Mouse (Mus musculus) c-Kit-positive CD71-positive TER-119-negative erythroid progenitor cells, embryonic 14.5 days (primary cell): Measurements from ENCODE around the gene Cnrip1.
"Not testable (repeated sequence)": the region's sequence is repeated elsewhere in the genome, so short reads cannot be mapped to it uniquely, and the experiment has no call there.

Experiments used
- DNase-seq: peaks from one replicate; pipeline ENCODE4 v3.0.0-alpha.2; 2013; ENCODE audit warnings: low read depth

Cnrip1 gene

DNA sequence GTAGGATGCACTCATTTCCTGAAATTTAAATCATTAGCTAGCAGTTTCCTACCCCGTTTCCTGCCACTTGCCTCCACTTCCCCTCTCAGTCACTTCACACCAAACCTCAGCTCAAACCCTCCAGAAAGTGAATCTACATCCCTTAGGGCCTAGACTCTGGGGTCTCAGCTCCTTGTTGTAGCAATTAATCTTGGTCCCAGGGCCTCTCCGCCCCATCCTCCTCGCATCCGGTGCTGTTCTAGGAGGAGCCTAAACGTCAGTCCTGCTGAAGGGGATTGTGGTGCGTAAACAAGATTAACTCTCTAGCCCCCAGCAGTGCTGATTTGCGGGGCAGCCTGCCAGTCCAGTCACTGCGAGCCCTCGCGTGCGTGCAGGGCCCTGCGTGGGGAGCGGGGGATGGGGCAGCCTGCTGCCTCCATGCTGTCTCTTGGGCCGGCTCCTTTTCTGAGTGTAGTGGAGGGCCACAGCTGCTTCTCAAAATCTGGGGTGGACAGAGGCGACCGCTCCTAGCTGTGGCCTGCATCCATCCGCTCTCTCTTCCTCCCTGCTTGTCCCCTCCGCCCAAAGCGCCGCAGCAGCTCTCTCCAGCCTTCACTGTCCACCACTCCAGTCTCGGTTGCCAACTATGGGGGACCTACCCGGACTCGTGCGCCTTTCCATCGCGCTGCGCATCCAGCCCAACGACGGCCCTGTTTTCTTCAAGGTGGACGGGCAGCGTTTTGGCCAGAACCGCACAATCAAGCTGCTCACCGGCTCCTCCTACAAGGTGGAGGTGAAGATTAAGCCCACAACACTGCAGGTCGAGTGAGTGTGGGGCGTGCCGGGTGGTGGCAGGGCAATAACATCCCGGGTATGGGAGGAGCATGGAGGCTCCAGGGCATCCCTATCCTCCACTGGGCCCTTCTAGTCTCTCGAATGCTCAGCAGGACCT lies at the start of gene Cnrip1, which contains the start of gene Plek:
Gene Cnrip1 (plus strand): TSS at position 42 of the 931 bp plus-strand sequence.
Gene Plek (minus strand): TSS at position 837 of the 931 bp plus-strand sequence.
- DNase-seq = no peak

DNA sequence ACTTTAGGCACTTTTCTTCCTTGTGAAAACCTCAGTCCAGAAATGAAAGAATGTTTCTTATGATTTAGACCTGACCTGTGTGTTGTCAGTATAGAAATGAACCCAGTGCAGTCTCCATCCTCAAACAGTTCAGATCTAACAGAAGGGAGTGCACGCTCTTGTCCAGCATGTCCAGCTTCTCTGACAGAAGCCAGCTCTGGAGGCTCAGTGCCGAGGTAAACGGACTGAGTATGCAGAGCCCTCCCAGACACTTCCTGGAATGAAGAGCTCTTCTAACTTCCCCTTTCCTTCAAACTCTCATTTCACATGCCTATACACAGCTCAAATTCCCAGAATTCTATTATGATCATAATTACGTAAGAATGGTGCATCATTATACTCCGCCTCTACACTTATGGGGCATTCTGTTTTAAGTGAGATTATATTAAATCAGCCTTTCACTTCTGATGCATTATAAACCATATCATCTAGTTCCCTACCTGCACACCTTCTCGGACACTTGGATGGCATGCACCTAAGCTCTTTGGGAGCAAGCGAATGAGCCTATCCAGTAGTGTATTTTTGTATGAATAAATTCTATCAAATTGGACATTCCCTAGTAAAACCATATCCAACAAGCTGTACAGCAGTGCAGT lies 48.5 kb upstream of the Cnrip1 start:
- DNase-seq = no peak

DNA sequence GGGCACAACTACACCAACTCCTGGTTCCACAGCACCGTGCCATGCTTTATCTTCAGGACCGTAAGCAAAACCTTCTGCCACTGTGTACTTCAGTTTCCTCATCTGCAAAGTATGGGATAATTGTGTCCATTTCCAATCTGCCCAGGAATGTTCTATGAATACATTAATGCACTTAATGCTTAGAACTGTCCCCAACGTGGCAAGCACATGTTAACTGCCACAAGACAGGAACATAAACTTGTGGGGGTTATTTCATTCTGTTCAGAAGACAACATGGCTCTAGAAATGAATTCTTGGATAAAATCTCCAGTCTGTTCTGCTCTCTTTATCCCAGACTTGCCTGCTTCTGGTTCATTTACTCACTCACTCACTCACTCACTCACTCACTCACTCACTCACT lies 47.6 kb upstream of the Cnrip1 start:
- DNase-seq = no peak

DNA sequence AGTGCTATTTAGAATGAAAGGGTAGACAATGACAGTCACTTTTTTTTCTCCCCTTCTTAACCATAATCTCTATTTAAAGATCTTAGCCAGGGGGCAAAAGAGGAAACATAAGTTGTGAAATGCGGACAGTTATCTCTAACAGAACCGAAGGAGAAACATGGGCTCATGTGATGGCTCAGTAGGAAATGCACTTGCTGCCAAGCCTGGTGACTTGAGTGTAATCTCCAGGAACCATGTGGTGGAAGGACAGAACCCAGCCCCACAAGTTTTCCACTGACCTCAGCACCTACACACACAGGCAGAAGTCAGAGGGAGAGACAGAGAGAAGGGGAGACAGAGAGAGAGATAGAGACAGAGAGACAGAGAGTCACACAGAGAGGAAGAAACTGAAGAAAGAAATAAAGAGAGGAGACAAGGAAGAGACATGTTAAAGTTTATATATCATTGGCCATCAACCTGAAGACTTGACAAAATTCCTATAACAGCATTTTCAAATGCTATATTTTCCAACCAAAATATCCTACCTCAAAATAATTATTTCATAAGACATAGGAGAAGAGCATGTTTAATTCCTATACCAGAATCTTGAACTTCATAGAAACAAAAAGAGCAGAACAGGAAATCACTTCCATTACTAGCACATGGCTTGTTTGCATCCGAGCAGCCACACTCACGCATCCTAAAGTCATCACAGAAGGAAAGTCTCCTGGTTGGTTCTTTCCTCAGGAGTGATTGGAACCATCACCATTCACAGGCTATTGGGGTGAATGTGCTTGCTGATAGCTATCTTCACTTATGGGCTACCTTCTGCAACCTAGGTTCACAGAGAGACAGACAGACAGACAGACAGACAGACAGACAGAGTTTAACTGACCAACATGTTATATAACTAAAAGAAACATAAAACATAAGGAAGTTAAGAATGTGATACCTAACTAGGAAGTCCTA lies 46.2 kb upstream of the Cnrip1 start:
- no peak for DNase-seq

DNA sequence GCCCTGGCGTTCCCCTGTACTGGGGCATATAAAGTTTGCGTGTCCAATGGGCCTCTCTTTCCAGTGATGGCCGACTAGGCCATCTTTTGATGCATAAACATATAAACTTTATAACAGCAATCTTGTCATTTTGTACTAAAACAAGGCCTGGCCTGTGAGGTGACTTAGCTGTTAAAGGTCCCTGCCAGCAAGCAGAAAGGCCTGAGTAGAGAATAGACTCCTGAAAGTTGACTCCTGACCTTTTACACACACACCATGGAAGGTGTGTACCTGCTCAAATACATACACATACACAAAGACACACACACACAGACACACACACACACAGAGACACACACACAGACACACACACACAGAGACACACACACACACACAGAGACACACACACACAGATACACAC lies 44.9 kb upstream of the Cnrip1 start:
- not testable (repeated sequence) for DNase-seq

DNA sequence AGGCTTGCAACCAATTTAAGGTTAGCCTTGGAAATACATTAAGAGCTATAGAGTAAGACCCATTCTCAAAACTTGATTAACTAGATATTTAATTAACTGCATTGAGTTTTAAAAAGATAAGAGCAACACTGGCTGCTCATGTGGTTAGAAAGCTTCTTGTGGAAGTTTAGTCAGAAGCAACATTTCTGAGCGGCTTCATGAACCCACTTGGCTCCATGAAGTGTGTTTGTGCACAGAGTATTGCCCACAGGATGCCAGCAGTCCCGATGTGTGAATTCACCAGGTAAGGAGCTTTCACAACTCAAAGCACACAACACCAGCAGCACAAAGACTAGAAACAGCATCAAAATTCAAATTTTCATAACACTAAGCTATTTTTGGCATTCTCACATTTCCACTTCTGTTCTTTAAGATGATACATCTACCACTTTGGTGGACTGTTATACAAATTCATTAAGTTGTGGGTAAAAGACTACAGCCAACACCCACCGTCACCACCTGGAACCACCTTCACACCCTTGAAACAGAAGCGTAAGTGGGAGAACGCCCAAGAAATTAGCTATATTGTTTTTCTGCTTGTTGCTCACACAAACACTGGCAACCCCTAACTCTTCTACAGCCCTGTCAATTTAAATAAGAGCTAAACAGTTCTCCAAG lies 43.7 kb upstream of the Cnrip1 start:
- no peak for DNase-seq

DNA sequence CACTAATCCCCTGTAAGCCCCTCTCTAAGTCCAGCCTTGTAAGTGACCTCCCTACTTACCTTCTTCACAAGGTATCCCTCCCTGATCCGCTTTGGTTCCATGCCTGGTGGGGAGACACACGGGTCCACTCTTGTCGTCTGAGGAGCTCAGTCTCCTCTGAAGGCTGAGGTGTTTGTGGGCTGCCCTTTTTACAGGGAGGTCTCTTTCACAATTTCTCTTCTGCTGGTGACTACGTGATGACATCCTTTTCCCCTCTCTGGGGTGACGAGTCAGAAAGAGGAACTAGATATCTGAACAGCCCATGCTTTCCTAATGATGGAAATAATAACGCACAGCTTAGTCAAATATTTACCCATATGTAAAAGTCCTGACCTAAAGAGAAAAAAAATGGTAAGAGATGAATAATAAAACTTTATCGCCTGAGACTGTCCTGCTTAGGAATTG lies 42.9 kb upstream of the Cnrip1 start:
- DNase-seq = no peak

DNA sequence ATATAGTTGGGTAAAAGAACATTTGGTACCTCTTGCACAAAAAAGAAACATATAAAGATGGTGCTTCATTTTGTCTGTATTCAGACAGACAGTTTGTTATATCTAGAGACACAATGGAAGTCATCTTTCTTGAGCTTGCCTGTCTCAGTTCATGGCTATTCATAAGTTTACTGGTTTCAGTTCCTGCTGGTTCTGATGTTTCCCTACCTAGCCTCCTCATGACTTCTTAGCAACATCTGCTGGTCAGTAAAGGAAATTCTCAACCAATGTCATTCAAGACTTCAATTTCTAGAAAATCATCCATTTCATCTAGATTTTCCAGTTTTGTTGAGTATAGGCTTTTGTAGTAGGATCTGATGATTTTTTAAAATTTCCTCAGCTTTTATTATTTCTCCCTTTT lies 38.4 kb upstream of the Cnrip1 start:
- DNase-seq = no peak

DNA sequence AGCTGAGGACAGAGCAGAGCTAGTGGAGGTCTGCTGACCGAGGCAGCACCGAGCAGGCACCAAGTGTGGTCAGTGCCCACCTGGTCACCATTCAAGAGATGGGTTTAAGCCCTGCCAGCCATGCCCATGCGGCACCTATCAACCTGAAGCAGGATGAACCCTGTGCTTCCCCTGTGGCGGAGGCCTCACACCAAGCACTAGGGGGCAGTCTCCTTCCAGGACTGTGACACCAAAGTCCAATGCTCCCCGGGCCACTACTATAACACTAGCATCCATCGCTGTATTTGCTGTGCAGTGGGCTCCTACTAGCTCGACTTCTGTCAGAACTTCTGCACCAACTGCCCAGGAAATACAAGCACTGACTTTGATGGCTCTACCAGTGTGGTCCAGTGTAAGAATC lies 32.1 kb upstream of the Cnrip1 start:
- DNase-seq = no peak

DNA sequence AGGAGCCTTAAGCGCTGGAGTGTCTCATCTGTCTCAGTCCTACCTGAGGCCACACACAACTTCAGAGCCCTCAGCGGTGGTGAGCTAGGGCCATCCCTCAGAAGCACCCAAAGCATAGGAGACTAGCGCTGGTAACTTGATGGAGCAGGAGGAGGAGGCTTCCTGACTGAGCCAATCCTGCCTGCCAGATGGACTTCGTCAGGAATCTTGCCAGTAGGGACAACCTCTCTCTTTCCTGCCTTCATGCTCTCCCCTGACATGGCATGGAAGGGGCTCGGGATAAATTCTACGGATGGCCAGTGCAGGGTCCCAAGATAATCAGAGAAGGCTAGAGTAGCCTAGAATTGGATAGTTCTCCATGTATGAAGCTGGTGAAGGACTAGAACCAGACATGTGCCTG lies 28.2 kb upstream of the Cnrip1 start:
- DNase-seq = no peak

DNA sequence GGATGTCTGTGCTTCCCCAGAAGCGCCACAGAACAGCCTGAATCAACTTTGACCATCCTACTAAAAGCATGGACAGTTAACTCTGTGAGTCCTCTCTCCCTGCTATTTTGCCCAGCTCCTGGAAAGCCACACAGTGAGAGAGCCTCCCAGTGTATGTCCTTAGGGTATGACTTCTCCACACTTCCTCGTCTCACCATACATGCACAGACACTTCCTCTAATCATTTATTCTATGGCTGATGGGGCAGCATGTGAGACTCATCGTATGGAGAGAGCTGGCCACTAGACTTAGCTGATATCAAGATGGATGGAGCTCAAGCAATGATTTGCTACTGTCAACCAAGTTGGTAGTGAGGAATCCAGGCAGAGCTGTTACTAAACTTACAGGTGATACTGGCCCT lies 27.4 kb upstream of the Cnrip1 start:
- DNase-seq = no peak

DNA sequence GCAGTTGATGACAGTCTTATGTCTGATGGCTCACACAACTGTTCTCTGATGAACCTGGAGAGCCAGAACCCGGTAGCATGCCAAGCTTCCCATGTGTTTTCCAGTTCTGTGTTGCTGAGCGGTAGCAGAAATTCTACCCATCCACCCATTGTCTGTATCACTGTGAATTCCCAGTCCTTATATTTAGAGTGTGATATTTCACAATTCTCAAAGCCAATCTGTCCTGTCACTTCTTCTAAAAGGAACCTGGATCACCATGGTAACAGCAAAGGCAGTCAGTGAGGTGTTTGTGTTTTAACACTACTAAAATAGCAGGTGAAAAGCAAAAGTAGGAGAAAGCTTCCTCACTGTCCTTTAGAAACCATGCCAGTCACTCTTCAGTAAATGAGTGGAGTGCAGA lies 5.6 kb upstream of the Cnrip1 start:
- DNase-seq = no peak

DNA sequence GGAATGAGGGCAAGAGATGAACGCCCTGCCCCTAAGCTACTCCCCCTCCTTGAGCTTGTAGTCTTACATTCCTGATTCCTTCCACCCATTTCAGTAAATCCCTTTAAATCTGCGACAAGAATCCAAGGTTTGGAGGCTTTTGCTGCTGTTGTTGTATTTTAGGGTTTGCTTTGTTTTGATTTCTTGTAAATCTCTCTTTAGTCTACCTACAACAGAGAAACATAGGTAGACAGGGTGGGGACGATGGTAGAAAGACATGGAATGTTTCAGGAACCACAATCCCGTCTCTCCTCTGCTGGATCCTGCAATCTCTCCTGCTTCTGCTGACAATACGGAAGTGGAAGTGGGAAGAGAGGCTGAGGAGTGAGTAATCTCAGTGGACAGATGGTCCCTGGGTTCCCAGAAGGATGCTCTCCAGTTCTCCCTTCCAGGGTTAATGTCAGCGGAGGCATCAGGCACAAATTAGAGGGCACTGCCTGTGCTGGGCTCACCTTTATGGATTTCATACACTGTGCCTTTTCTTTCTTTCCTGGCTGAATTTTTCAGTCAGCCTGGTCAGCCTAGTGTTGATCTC lies 1.2 kb downstream of the Cnrip1 start:
- no peak for DNase-seq

DNA sequence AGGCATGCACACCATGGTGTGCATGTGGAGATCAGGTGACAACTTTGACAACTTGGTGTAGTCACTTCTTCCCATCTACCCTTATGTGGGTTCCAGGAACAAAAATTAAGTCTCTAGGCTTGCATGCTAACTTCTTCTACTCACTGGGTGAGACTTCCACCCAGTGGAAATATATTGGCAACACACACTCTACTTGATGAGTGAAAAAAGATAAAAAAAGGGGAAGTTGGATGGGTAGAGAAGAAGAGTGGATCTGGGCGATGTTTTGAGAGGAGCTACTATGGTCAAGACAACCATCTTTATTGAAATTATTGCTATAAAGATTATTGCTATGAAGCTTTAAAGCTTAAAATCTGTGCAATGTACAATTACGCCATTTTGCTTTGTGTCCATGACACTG lies 18.0 kb downstream of the Cnrip1 start:
- not testable (repeated sequence) for DNase-seq

DNA sequence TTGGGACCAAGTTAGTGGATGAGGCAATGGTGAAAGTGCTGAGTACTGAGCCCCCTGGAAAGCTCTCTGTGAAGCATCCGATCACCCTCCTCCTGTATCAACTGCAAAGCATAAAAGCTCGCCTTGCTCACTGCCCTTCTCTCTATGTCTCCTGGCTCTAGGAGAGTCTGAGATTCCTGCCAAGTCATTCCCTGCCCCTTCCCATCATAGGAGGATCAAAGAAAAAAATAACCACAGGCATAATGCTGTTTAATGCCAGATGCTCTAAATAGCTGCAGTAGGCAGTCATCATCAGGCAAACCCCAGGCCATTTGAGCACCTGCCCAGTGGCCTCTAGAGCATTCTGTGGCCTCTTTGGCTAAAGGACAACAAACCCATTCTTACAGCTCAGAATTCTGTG lies 24.3 kb downstream of the Cnrip1 start:
- no peak for DNase-seq

DNA sequence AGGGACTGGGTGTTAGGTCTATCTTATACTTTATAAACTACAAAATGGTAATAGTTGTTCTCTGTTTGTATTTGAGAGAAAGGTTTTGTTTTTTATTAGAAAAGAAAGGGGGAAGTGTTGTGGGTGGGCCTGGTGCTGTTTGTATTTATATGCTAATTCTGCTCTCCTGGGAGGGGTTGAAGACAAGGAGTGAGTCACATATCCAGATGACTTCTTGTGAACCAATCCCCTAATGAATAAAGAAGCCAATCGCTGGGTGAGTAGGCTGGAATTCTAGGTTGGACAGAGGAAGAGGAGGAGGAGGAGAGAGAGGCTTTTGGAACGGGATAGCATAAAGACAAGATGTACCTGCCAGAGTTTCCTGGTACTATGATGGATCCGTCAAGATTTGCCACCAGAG lies 30.7 kb downstream of the Cnrip1 start:
- no peak for DNase-seq

DNA sequence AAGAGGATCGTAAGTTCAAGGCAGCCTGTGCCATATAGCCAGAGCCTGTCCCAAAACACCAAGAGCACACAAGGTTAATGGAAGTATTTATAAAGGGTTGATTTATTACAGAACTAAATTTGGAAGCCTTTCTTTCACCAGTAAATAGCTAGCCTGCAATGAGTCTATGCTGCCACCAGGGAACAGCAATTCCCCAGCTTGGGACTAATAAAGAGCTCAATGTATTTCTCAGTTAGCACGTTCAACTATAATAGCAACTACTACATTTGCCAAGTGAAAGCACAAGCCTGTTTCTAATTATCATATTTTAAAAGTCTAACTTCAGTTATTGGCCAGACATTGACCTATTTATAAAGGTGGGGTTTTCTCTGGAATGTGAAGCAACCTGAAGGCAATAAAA lies 31.6 kb downstream of the Cnrip1 start:
- no peak for DNase-seq

DNA sequence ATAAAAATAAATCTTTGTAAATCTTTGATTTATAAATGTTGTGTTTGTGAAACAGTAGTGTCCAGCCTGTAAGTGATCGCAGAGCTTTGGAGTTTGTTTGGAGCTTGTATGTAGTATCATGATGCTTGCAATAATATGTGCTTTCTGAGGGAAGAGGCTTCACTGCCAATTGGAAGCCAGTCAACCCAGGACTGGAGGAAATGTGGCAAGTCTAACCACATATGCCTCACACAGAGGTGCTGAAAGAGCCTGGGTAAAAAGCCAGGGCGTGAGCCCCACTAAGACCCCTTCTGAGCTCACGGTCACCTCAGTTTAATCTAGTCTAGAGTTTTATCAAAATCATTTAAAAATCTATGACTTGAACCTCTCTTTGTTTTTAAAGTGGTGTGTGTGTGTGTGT lies 32.1 kb downstream of the Cnrip1 start:
- DNase-seq = no peak

DNA sequence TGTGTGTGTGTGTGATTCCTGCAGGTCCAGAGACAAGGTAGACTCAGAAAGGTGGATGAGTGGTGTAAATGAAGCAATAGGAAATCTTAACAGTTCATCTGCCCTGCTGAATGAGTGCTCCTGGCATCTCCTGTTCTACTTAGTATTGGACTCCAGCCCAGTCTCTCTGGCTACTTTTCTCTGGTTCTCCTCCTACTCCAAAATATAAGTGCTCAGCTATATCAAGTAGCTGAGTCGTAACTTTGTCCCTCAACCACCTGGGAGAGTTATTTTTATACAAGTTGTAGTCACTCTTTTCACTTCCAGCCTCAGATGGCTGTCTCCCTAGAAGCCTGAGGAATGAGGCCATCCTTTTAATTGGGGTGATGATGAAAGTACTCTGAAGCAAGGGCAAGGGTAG lies 32.5 kb downstream of the Cnrip1 start:
- DNase-seq = no peak

DNA sequence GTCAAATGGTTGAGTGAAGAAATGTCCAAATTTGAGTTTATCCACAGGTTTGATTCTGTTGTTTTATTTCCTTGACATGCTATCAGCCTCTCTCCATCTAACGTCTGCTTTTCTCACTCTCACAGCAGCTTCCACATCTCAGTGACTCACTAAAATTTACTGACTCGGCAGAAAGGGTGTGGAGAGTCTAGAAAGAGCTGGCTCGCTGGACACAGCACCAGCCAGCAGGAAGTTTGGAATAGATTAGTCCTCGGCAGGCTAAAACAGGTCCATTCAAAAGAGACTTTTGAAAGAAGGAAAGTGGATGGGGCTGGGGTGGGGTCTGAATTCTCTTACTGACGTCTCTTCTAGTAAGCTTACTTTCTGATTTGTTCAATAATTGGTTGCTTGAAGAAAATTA lies 34.7 kb downstream of the Cnrip1 start:
- DNase-seq = no peak

DNA sequence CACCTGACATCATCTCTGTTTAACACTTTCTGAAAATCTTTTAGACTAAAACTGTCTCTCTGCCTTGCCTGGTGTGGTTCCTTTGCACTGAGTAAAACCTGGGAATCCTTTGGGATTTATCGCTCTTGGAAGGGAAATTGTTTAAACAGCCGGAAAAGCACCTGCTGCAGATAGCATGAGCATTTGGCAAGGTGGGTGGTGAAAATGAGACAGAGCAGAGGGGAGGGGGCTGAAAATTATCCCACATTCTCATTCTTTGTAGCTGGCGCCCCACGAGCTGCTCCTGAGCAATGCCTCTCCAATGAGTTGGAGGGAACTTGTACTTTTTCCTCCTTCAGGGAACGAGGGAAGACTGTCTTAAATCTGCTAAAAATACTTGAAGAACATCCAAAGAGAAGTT lies 55.5 kb downstream of the Cnrip1 start:
- DNase-seq = no peak
